Mouse (Mus musculus) liver, embryonic 14.5 days (tissue): ENCODE measurements around the gene Trim47.

Source experiments
- CTCF ChIP-seq: IDR thresholded peaks from 2 replicates; pipeline ENCODE4 v1.5.1; 2016; ENCODE audit warnings: antibody characterized with exemption, low read depth, control low read depth
- EP300 ChIP-seq: IDR thresholded peaks from 2 replicates; pipeline ENCODE4 v1.6.1; 2016; ENCODE audit warnings: antibody characterized with exemption, low read depth

- TF ChIP-seq CTCF (no peak), EP300 (no peak)
These were observed 43.8 kb downstream of the Trim47 start for GRCm38 (mm10) chr11:116083096-116083672.
